ENCODE assay signal across 9 mouse cellular contexts in genomic region chr6:114076560-114076959, GRCm38 (mm10). TPM values are rescaled to one million over a fixed set of nuclear protein-coding genes. Genes with fewer than 3 reads are reported as not detected.
DNase-seq lines count a peak whose midpoint lies in the region; ATAC-seq lines count a peak whose summit lies in the region.
"Had no signal": no experiment of that assay in that cellular context is flagged by ENCODE, and none has a peak within 500 bp of the region (broad histone marks: within the 10 kb centered on the region; RNA-seq: fewer than 3 reads in every experiment).

No protein-coding gene starts in this region.

- no peaks in the 10 kb centered on the region for H3K4me1 ChIP-seq in heart, embryonic 10.5 days
- H3K4me1 ChIP-seq in midbrain, embryonic 14.5 days (ENCODE audit: control insufficient read depth, insufficient read depth, low read length): no peaks in the 10 kb centered on the region

- H3K4me3 ChIP-seq in heart, embryonic 10.5 days: no peak overlapping the region
- no peak overlapping the region for H3K4me3 ChIP-seq in midbrain, embryonic 14.5 days (replicated peaks; ENCODE audit: low read depth, low read length)

- H3K4me2 ChIP-seq in midbrain, embryonic 14.5 days (ENCODE audit: low read length): no peak overlapping the region

- WGBS in heart, embryonic 10.5 days: 74% methylated on average over 3 of the region's 3 CpGs
- 53% methylated on average over 3 of the region's 3 CpGs for WGBS in midbrain, embryonic 14.5 days

- H3K9ac ChIP-seq in midbrain, embryonic 14.5 days (replicated peaks; ENCODE audit: low read length): no peak overlapping the region

- no peak for ATAC-seq in midbrain, embryonic 14.5 days (ENCODE audit: low FRiP score, low TSS enrichment)

- no peak overlapping the region for H3K27ac ChIP-seq in heart, embryonic 10.5 days
- no peak overlapping the region for H3K27ac ChIP-seq in midbrain, embryonic 14.5 days (replicated peaks; ENCODE audit: low read depth, low read length)
- H3K27ac ChIP-seq: macrophage had no signal

- no peaks in the 10 kb centered on the region for H3K36me3 ChIP-seq in heart, embryonic 10.5 days
- no peaks in the 10 kb centered on the region for H3K36me3 ChIP-seq in midbrain, embryonic 14.5 days (ENCODE audit: control insufficient read depth, insufficient read depth, low read length)

- H3K9me3 ChIP-seq in heart, embryonic 10.5 days: no peaks in the 10 kb centered on the region
- no peaks in the 10 kb centered on the region for H3K9me3 ChIP-seq in midbrain, embryonic 14.5 days (ENCODE audit: control insufficient read depth, low read length)

- peak; percentile 39 to 44 for DNase-seq in heart, adult 18-20 months
- DNase-seq in heart, embryonic 10.5 days (ENCODE audit: low spot score): no peak
- DNase-seq in adipocyte (ENCODE audit: low spot score): peak; percentile 26
- DNase-seq in embryo, embryonic 11 days: peak; percentile 41
- peak; percentile 21 for DNase-seq in kidney, postnatal 14 days
- DNase-seq in midbrain, embryonic 14.5 days: peak; percentile 74
- DNase-seq in gastrocnemius, postnatal 25 days: no peak
- DNase-seq in thymus, postnatal 36 days: no peak

- peaks cover 26% of the 10 kb centered on the region for H3K27me3 ChIP-seq in heart, embryonic 10.5 days (ENCODE audit: insufficient read depth, poor library complexity, severe bottlenecking)
- H3K27me3 ChIP-seq in midbrain, embryonic 14.5 days (ENCODE audit: control insufficient read depth, insufficient read depth, low read length): no peaks in the 10 kb centered on the region

RNA-seq across cellular contexts. Expression of gene Atp2b2, which starts 34.1 kb away (rescaled TPM):
- total RNA-seq in heart, adult 18-20 months (2021): 1 to 10 TPM; 1.3 to 1.6 TPM
- polyA plus RNA-seq in heart, embryonic 10.5 days (2016; fragmentation: Nextera tagmentation; extraction: Ambion mirVana): 0.06 and 0.18 TPM in 2 replicates
- polyA plus RNA-seq in midbrain, embryonic 14.5 days (2014; fragmentation: Nextera tagmentation; extraction: Ambion mirVana): 23.5 and 24.1 TPM in 2 replicates
- under 1 TPM; 0.24 to 0.33 TPM for total RNA-seq in gastrocnemius, postnatal 25 days (2021)
- polyA plus RNA-seq: macrophage had no signal

RNA-seq across cellular contexts. Expression of gene Slc6a11, which starts 54.5 kb away (rescaled TPM):
- not detected for total RNA-seq in heart, adult 18-20 months (2021)
- 0.06 TPM in 1 of 2 replicates, not detected in the other for polyA plus RNA-seq in heart, embryonic 10.5 days (2016; fragmentation: Nextera tagmentation; extraction: Ambion mirVana)
- polyA plus RNA-seq in midbrain, embryonic 14.5 days (2014; fragmentation: Nextera tagmentation; extraction: Ambion mirVana): 15.0 and 25.9 TPM in 2 replicates
- total RNA-seq in gastrocnemius, postnatal 25 days (2021): under 1 TPM in 1 of 2 experiments, not detected in 1; 0.05 TPM
- polyA plus RNA-seq: macrophage had no signal

Comparison
In these comparisons a context has a peak if more than half of its experiments do, and no peak if none do; other contexts are left out.
1. DNase-seq: peak in heart, adult 18-20 months (2 of 2), adipocyte (single experiment), embryo, embryonic 11 days (single experiment), kidney, postnatal 14 days (single experiment) and midbrain, embryonic 14.5 days (single experiment); none in heart, embryonic 10.5 days (single experiment), gastrocnemius, postnatal 25 days (single experiment) and thymus, postnatal 36 days (0 of 2).